In the genomic region with DNA sequence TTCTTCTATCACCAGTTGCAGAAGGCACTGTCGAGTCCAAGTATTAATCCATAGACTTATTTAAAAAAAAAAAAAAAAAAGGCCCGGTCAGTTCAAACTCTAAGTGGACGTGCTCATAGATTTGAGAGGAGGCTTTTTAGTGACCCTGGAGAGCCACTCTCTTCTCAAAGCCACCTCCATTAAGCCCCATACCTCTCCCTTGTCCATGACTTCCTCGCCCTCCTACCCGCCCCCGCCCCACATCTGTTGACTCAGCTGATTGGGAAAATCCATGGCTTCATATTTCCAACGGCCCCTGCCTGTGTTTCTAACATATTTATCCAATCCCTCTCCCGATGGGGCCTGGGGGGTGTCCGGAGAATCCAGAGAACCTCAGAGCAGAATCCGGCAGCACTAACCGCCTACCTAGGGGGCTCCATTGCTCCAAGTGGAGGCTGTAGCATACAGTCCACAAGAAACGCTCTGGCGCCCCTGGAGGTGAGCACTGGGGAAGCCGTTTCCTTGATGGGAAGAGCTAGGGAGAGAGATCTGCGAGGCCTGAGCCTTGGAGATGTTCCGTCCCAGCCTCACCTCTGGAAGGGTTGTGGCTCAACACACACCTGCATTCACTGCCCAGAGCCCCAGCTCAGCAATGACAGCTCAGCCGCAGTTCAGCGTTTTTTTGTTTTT, we compare ENCODE assay signal across 8 mouse cellular contexts.
DNase-seq lines count a peak whose midpoint lies in the region; ATAC-seq and TF ChIP-seq lines count a peak whose summit lies in the region.

No protein-coding gene starts in this region.

- H3K4me3 ChIP-seq in cortical plate, adult 2 months (ENCODE audit: insufficient read depth, low read length): no peak overlapping the region
- H3K4me3 ChIP-seq in midbrain, embryonic 16.5 days (ENCODE audit: low read depth, low read length): no peak overlapping the region
- H3K4me3 ChIP-seq in stomach, embryonic 15.5 days (replicated peaks): 0 out of 2 replicates have a peak overlapping the region, but pooled peaks have one; percentile 11

- DNase-seq in urinary bladder, postnatal 25 days (ENCODE audit: low spot score): peak; percentile 52
- no peak for DNase-seq in urinary bladder, postnatal 10 days (ENCODE audit: low spot score)
- DNase-seq in gastrocnemius, postnatal 4 days (ENCODE audit: low spot score in 2 of 2): peak; percentile 72 to 79
- DNase-seq in liver: peak; percentile 73

- H3K9me3 ChIP-seq in midbrain, embryonic 16.5 days (replicated peaks; ENCODE audit: control insufficient read depth, low read length, poor library complexity, severe bottlenecking): no peaks in the 10 kb centered on the region
- no peaks in the 10 kb centered on the region for H3K9me3 ChIP-seq in stomach, embryonic 15.5 days

- TF ChIP-seq POLR2A in cortical plate, adult 2 months (IDR thresholded peaks at IDR 0.05; ENCODE audit: extremely low read depth, insufficient read depth, low read length): no peak

- peak; percentile 60 for ATAC-seq in inflammation-experienced regulatory T-cells, adult 6 months
- ATAC-seq in midbrain, embryonic 16.5 days: peak; percentile 74
- ATAC-seq in stomach, embryonic 15.5 days (ENCODE audit: insufficient read depth, low FRiP score, low read depth): peak; percentile 80; the same call in 1 of the 2 replicates

- 27% methylated on average over 18 of the region's 18 CpGs for WGBS in midbrain, embryonic 16.5 days
- 24% methylated on average over 18 of the region's 18 CpGs for WGBS in stomach, embryonic 15.5 days

- peak; percentile 56; the same call in 1 of the 2 replicates for TF ChIP-seq CTCF in cortical plate, adult 2 months (IDR thresholded peaks at IDR 0.05; ENCODE audit: extremely low read depth, insufficient read depth, low read length)

- peaks cover 2% of the 10 kb centered on the region; the same call in 1 of the 2 replicates for H3K4me1 ChIP-seq in cortical plate, adult 2 months (ENCODE audit: control insufficient read depth, insufficient read depth, low read length)
- peaks cover 4% of the 10 kb centered on the region; the same call in 1 of the 2 replicates for H3K4me1 ChIP-seq in midbrain, embryonic 16.5 days (ENCODE audit: control insufficient read depth, insufficient read depth, low read length)
- no peaks in the 10 kb centered on the region for H3K4me1 ChIP-seq in stomach, embryonic 15.5 days

- H3K27me3 ChIP-seq in midbrain, embryonic 16.5 days (ENCODE audit: control insufficient read depth, insufficient read depth, low read depth, low read length): no peaks in the 10 kb centered on the region
- no peaks in the 10 kb centered on the region for H3K27me3 ChIP-seq in stomach, embryonic 15.5 days (replicated peaks)

- no peak overlapping the region for H3K27ac ChIP-seq in cortical plate, adult 2 months (ENCODE audit: insufficient read depth, low read length)
- H3K27ac ChIP-seq in midbrain, embryonic 16.5 days (ENCODE audit: low read length): no peak overlapping the region
- H3K27ac ChIP-seq in stomach, embryonic 15.5 days: no peak overlapping the region

- no peaks in the 10 kb centered on the region for H3K36me3 ChIP-seq in midbrain, embryonic 16.5 days (ENCODE audit: control insufficient read depth, insufficient read depth, low read length)
- no peaks in the 10 kb centered on the region for H3K36me3 ChIP-seq in stomach, embryonic 15.5 days

- H3K9ac ChIP-seq in midbrain, embryonic 16.5 days (ENCODE audit: low read depth, low read length): no peak overlapping the region
- H3K9ac ChIP-seq in stomach, embryonic 15.5 days: no peak overlapping the region

- peak overlapping the region; percentile 18; the same call in 1 of the 2 replicates for H3K4me2 ChIP-seq in midbrain, embryonic 16.5 days (ENCODE audit: low read length)
- peak overlapping the region; percentile 47 for H3K4me2 ChIP-seq in stomach, embryonic 15.5 days
